Mouse (Mus musculus) embryo, embryonic 11.5 days (tissue): Measurements from ENCODE around the gene Cym.

Experiments used
- DNase-seq: peaks from one replicate; pipeline ENCODE4 v3.0.0-alpha.2; 2012; ENCODE audit warnings: low read depth, low spot score

The Cym gene

DNA sequence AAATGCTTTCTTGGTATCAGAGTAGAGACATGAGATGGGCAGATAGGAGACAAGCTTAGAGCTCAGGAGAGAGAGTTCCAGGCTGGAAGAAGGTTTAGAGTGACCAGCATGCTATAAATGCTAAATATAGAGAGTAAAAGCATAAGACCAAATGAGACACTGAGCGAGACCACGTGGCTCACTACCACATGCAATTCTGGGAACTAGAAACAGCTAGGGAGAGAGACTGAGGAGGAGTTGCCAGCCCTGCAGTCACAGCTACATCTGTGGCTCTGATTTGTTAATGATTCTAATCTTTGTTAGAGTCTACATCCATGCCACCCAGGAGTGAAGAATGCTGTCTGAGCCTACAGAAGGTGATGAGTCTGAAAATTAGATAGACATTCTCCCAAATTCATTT is 52.0 kb downstream of the Cym start:
- DNase-seq: no peak

DNA sequence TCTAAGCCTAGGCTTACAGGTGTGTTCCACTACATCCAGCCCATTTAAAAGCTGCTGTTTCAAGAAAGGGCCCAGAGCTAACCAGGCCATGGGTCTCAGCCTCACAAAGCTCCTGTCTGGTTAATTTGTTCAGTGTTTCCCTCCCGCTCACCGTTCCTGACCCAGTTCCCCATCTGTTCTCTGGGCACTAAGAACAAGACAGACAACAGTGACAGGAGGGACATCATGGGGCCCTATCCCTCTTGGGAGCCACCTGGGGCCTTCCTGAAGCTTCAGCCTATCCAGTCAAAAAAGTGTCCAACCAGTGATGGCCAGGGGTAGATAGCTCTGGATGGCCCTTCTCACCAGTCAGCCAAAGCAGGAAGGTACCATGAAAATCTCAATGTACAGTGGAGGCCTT is 58.8 kb downstream of the Cym start:
- no peak for DNase-seq
